Mouse (Mus musculus) ES-E14 (cell line): ENCODE data around the gene Fis1.

ENCODE experiments used
- CHD2 ChIP-seq: IDR thresholded peaks from 2 replicates; pipeline ENCODE4 v1.6.1; 2014; ENCODE audit warnings: mild to moderate bottlenecking, low read depth, low read length, inconsistent platforms
- HCFC1 ChIP-seq: IDR thresholded peaks from 2 replicates; pipeline ENCODE4 v1.6.1; 2012; ENCODE audit warnings: low read length, inconsistent platforms, borderline replicate concordance; ENCODE audit not compliant: insufficient read depth
- ZC3H11A ChIP-seq: IDR thresholded peaks from 2 replicates; pipeline ENCODE4 v1.6.1; 2012; ENCODE audit warnings: low read depth, mild to moderate bottlenecking, inconsistent platforms, low read length, borderline replicate concordance

- TF ChIP-seq HCFC1 = no peak
- TF ChIP-seq CHD2 = no peak
- no peak for TF ChIP-seq ZC3H11A
Observed at GRCm38 (mm10) chr5:136943382-136943781, 9.7 kb upstream of the Fis1 start.
